Mouse (Mus musculus) forebrain, embryonic 12.5 days (tissue): ENCODE results near the gene Asb15. TPM values are rescaled to one million over a fixed set of nuclear protein-coding genes. Genes with fewer than 3 reads are reported as not detected.

ENCODE experiments used
- ATAC-seq: fragments of 200-750 bp; cut with Nextera tagmentation; 2 replicates; pipeline ENCODE4 v1.8.0; 2017; ENCODE audit warnings: moderate TSS enrichment; ENCODE audit not compliant: low FRiP score
- H3K27ac ChIP-seq: fragments of 300-500 bp; sonication (generic); 2 replicates; pipeline ENCODE4 v1.5.1; 2016; ENCODE audit warnings: mild to moderate bottlenecking
- H3K27me3 ChIP-seq: fragments of 300-500 bp; sonication (generic); 2 replicates; pipeline ENCODE4 v1.6.1; 2016; ENCODE audit warnings: mild to moderate bottlenecking
- H3K36me3 ChIP-seq: fragments of 300-500 bp; sonication (generic); replicated peaks from 2 replicates; pipeline ENCODE4 v1.6.1; 2016; ENCODE audit warnings: mild to moderate bottlenecking
- H3K4me1 ChIP-seq: fragments of 300-500 bp; sonication (generic); 2 replicates; pipeline ENCODE4 v1.6.1; 2016
- H3K4me2 ChIP-seq: fragments of 300-500 bp; sonication (generic); 2 replicates; pipeline ENCODE4 v1.6.1; 2016; ENCODE audit warnings: mild to moderate bottlenecking, moderate library complexity
- H3K4me3 ChIP-seq: fragments of 300-500 bp; sonication (generic); replicated peaks from 2 replicates; pipeline ENCODE4 v1.5.1; 2016; ENCODE audit warnings: mild to moderate bottlenecking
- H3K9ac ChIP-seq: fragments of 300-500 bp; sonication (generic); 2 replicates; pipeline ENCODE4 v1.6.1; 2016; ENCODE audit warnings: mild to moderate bottlenecking
- H3K9me3 ChIP-seq: fragments of 300-500 bp; sonication (generic); 2 replicates; pipeline ENCODE4 v1.6.1; 2016
- whole genome bisulfite sequencing: fragments of 180-500 bp; shearing (Covaris S2); methylation state at CpG from one replicate; pipeline ENCODE4 v1.1.7; 2016; 5-methylcytosine and 5-hydroxymethylcytosine counted together
- polyA plus RNA-seq: library from polyadenylated mRNA; unstranded; fragments of >200 nt; fragmentation: Nextera tagmentation; extraction: Ambion mirVana; gene quantifications from 2 replicates; pipeline ENCODE4 v1.2.1, GENCODE M21; 2016

Asb15 gene
- polyA plus RNA-seq, 1 experiment from 2014 or later = not detected

GRCm38 (mm10) chr6:24601668-24602067 is 73.7 kb downstream of the Asb15 start:
- ATAC-seq = no peak
- Histone ChIP-seq H3K36me3 (no peaks in the 10 kb centered on the region), H3K4me2 (no peak overlapping the region), H3K9ac (no peak overlapping the region), H3K4me3 (no peak overlapping the region), H3K27ac (no peak overlapping the region), H3K27me3 (no peaks in the 10 kb centered on the region), H3K4me1 (no peaks in the 10 kb centered on the region), H3K9me3 (no peaks in the 10 kb centered on the region)
- 65% methylated on average over 1 of the region's 1 CpGs for WGBS

DNA sequence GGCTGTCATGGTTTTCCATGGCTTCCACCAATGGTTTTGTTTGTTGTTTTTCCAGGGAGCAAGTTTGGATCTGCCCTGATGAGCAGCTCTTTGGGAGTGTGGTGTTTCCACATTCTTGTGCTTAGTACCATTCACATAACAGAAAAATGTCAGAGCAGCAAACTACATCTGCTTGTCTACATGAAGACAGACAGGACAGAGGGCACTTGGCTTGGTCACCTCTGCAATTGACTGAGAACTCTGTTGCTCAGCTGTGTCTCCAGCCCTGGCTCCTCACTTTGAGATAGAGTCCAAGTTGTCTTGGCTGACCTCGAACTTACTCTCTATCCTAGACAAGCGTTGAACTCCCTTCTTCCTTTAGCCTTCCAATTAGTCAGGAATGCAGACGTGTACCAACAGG is 74.4 kb downstream of the Asb15 start:
- no peak overlapping the region for H3K27ac ChIP-seq
- H3K4me3 ChIP-seq = no peak overlapping the region
- 77% methylated on average over 3 of the region's 3 CpGs for WGBS
- H3K9me3 ChIP-seq = no peaks in the 10 kb centered on the region
- H3K27me3 ChIP-seq = no peaks in the 10 kb centered on the region
- no peaks in the 10 kb centered on the region for H3K36me3 ChIP-seq
- no peak for ATAC-seq
- no peaks in the 10 kb centered on the region for H3K4me1 ChIP-seq
- no peak overlapping the region for H3K9ac ChIP-seq
- H3K4me2 ChIP-seq = no peak overlapping the region

DNA sequence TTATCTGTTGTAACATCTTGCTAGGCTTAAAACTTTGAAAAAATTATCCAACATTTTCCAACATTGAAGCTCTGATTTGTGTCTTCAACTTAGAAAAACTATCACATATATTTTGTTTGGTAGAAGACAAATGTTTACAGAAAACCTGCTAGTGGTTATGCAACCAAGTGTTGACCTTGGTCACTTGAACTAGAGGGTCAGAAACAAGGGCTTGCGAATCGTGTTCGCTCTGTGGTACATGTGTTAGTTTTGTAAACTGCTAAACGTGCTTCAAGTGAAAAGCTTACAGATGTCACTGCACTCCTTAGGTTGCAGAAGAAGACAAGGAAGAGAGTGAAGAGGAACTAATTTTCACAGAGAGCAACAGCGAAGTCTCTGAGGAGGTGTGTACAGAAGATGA is 75.0 kb downstream of the Asb15 start:
- Histone ChIP-seq H3K9ac (no peak overlapping the region), H3K36me3 (no peaks in the 10 kb centered on the region), H3K4me1 (no peaks in the 10 kb centered on the region), H3K27me3 (no peaks in the 10 kb centered on the region), H3K4me2 (no peak overlapping the region), H3K4me3 (no peak overlapping the region), H3K9me3 (no peaks in the 10 kb centered on the region), H3K27ac (no peak overlapping the region)
- WGBS = 93% methylated on average over 5 of the region's 5 CpGs
- ATAC-seq = no peak

GRCm38 (mm10) chr6:24604289-24604688 is 76.3 kb downstream of the Asb15 start:
- H3K36me3 ChIP-seq = no peaks in the 10 kb centered on the region
- H3K27me3 ChIP-seq = no peaks in the 10 kb centered on the region
- ATAC-seq = no peak
- no peak overlapping the region for H3K4me3 ChIP-seq
- no peak overlapping the region for H3K27ac ChIP-seq
- no peak overlapping the region for H3K9ac ChIP-seq
- 90% methylated on average over 7 of the region's 7 CpGs for WGBS
- no peaks in the 10 kb centered on the region for H3K9me3 ChIP-seq
- H3K4me2 ChIP-seq = no peak overlapping the region
- H3K4me1 ChIP-seq = no peaks in the 10 kb centered on the region

GRCm38 (mm10) chr6:24605631-24606030 is 77.7 kb downstream of the Asb15 start:
- H3K9me3 ChIP-seq = no peaks in the 10 kb centered on the region
- 92% methylated on average over 8 of the region's 8 CpGs for WGBS
- H3K36me3 ChIP-seq = no peaks in the 10 kb centered on the region
- H3K27me3 ChIP-seq = no peaks in the 10 kb centered on the region
- H3K4me3 ChIP-seq = no peak overlapping the region
- H3K27ac ChIP-seq = no peak overlapping the region
- no peak overlapping the region for H3K4me2 ChIP-seq
- no peaks in the 10 kb centered on the region for H3K4me1 ChIP-seq
- ATAC-seq = no peak
- no peak overlapping the region for H3K9ac ChIP-seq

DNA sequence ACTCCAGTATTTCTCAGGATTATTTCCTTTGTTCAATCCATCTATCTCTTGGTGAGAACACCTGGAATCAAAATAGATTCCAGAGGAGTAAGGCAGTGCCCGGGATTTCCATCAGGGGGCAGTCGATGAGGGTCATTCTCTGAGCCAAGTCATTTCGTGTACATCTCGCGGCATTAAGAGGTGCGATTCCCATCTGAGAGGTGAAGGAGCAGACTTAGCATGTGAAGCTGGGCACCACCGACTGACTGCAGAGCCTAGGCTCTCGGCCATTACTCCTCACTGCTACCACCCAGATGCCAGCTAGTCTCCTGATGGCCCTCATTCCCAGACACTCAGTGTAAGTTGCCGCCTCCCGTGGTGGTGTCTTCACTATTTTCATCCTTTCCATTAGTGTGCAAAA is 78.6 kb downstream of the Asb15 start:
- H3K9ac ChIP-seq = no peak overlapping the region
- no peaks in the 10 kb centered on the region for H3K36me3 ChIP-seq
- 82% methylated on average over 10 of the region's 10 CpGs for WGBS
- H3K27ac ChIP-seq = no peak overlapping the region
- H3K4me2 ChIP-seq = no peak overlapping the region
- no peaks in the 10 kb centered on the region for H3K27me3 ChIP-seq
- H3K4me3 ChIP-seq = no peak overlapping the region
- H3K4me1 ChIP-seq = no peaks in the 10 kb centered on the region
- H3K9me3 ChIP-seq = no peaks in the 10 kb centered on the region
- ATAC-seq = no peak

- no peaks in the 10 kb centered on the region for H3K9me3 ChIP-seq
- WGBS = 92% methylated on average over 15 of the region's 15 CpGs
- ATAC-seq = no peak
- H3K36me3 ChIP-seq = no peaks in the 10 kb centered on the region
- no peak overlapping the region for H3K27ac ChIP-seq
- no peaks in the 10 kb centered on the region for H3K4me1 ChIP-seq
- H3K4me2 ChIP-seq = no peak overlapping the region
- no peak overlapping the region for H3K4me3 ChIP-seq
- no peak overlapping the region for H3K9ac ChIP-seq
- no peaks in the 10 kb centered on the region for H3K27me3 ChIP-seq
Measured at GRCm38 (mm10) chr6:24607531-24607930, 79.6 kb downstream of the Asb15 start.

DNA sequence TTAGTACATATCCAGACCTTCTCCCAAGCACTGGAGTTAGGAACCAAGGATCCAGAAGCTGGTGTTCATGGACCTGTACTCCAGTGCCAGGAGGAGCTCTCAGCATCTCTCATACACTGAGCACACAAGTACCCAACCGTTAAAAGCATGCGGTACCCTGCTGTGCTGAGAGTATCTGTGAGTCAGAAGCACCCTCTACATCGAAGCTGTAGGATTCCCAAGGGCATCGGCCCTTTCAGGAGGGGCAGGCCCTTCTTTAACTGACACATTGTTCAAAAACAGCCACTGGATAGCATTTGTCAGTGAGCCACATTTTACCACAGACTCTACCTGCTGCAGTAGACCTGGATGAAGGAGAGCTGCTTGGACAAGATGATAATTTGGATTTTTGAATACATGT is 80.2 kb downstream of the Asb15 start:
- no peaks in the 10 kb centered on the region for H3K27me3 ChIP-seq
- H3K9ac ChIP-seq = no peak overlapping the region
- H3K27ac ChIP-seq = no peak overlapping the region
- WGBS = 76% methylated on average over 4 of the region's 4 CpGs
- H3K4me2 ChIP-seq = no peak overlapping the region
- no peak for ATAC-seq
- H3K9me3 ChIP-seq = no peaks in the 10 kb centered on the region
- H3K4me1 ChIP-seq = no peaks in the 10 kb centered on the region
- peaks cover 1% of the 10 kb centered on the region for H3K36me3 ChIP-seq
- no peak overlapping the region for H3K4me3 ChIP-seq

GRCm38 (mm10) chr6:24608682-24609081 is 80.7 kb downstream of the Asb15 start:
- Histone ChIP-seq H3K27me3 (no peaks in the 10 kb centered on the region), H3K9ac (no peak overlapping the region), H3K4me1 (no peaks in the 10 kb centered on the region), H3K27ac (no peak overlapping the region), H3K4me2 (no peak overlapping the region), H3K9me3 (no peaks in the 10 kb centered on the region), H3K4me3 (no peak overlapping the region), H3K36me3 (peaks cover 5% of the 10 kb centered on the region)
- ATAC-seq = no peak
- WGBS = 92% methylated on average over 3 of the region's 3 CpGs

- 80% methylated on average over 4 of the region's 4 CpGs for WGBS
- Histone ChIP-seq H3K9ac (no peak overlapping the region), H3K27ac (no peak overlapping the region), H3K9me3 (no peaks in the 10 kb centered on the region), H3K27me3 (no peaks in the 10 kb centered on the region), H3K4me1 (no peaks in the 10 kb centered on the region), H3K4me3 (no peak overlapping the region), H3K4me2 (no peak overlapping the region), H3K36me3 (peaks cover 8% of the 10 kb centered on the region)
- no peak for ATAC-seq
Measured at GRCm38 (mm10) chr6:24609531-24609930, 81.6 kb downstream of the Asb15 start.

DNA sequence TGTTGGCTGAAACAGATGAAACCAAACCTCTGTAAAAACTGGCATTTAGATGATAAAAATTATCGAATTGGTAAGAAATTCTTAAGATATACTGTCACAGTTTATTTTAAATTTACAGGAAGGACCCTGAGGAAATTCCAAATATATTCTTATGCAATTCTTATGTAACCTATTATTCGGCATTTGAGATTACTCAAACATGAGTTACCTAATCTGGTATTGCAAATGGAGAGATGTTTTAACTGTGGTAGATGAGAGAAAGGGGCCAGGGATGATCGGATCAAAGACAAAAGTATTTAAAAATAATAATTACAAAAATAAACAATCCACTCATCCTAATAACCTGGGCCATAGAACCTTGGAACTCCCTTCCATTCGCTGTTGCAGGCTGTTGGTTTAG is 82.4 kb downstream of the Asb15 start:
- Histone ChIP-seq H3K4me2 (no peak overlapping the region), H3K36me3 (peaks cover 16% of the 10 kb centered on the region), H3K27me3 (no peaks in the 10 kb centered on the region), H3K9me3 (no peaks in the 10 kb centered on the region), H3K27ac (no peak overlapping the region), H3K9ac (no peak overlapping the region), H3K4me3 (no peak overlapping the region), H3K4me1 (no peaks in the 10 kb centered on the region)
- WGBS = 95% methylated on average over 4 of the region's 4 CpGs
- no peak for ATAC-seq

- ATAC-seq = no peak
- Histone ChIP-seq H3K27me3 (no peaks in the 10 kb centered on the region), H3K9me3 (no peaks in the 10 kb centered on the region), H3K4me3 (no peak overlapping the region), H3K36me3 (peaks cover 26% of the 10 kb centered on the region), H3K4me1 (no peaks in the 10 kb centered on the region), H3K27ac (no peak overlapping the region), H3K9ac (no peak overlapping the region), H3K4me2 (no peak overlapping the region)
- 92% methylated on average over 7 of the region's 7 CpGs for WGBS
Measured at GRCm38 (mm10) chr6:24612074-24612755, 84.3 kb downstream of the Asb15 start.

GRCm38 (mm10) chr6:24613346-24613745 is 85.4 kb downstream of the Asb15 start:
- no peak overlapping the region for H3K9ac ChIP-seq
- no peaks in the 10 kb centered on the region for H3K9me3 ChIP-seq
- H3K36me3 ChIP-seq = peaks cover 37% of the 10 kb centered on the region
- 95% methylated on average over 6 of the region's 6 CpGs for WGBS
- ATAC-seq = no peak
- no peak overlapping the region for H3K4me3 ChIP-seq
- no peaks in the 10 kb centered on the region for H3K4me1 ChIP-seq
- no peak overlapping the region for H3K27ac ChIP-seq
- H3K27me3 ChIP-seq = no peaks in the 10 kb centered on the region
- H3K4me2 ChIP-seq = no peak overlapping the region
